Mouse (Mus musculus) intestine, embryonic 14.5 days (tissue): ENCODE results near the gene Mrps30. TPM values are rescaled to one million over a fixed set of nuclear protein-coding genes. Genes with fewer than 3 reads are reported as not detected.

Source experiments
- ATAC-seq: fragments of 200-750 bp; cut with Nextera tagmentation; replicated peaks from 2 replicates; pipeline ENCODE4 v1.8.0; 2017; ENCODE audit warnings: low read depth, moderate number of reproducible peaks, moderate TSS enrichment, moderate library complexity; ENCODE audit not compliant: low FRiP score, low TSS enrichment
- DNase-seq: peaks from one replicate; pipeline ENCODE4 v3.0.0-alpha.2; 2018; ENCODE audit warnings: low spot score
- H3K27ac ChIP-seq: fragments of 300-500 bp; sonication (generic); 2 replicates; pipeline ENCODE4 v1.5.1; 2014; ENCODE audit warnings: low read depth, mild to moderate bottlenecking, control low read depth
- H3K27me3 ChIP-seq: fragments of 300-500 bp; sonication (generic); replicated peaks from 2 replicates; pipeline ENCODE4 v1.6.1; 2014; ENCODE audit warnings: low read length, control low read depth; ENCODE audit not compliant: control insufficient read depth, insufficient read depth
- H3K36me3 ChIP-seq: fragments of 300-500 bp; sonication (generic); 2 replicates; pipeline ENCODE4 v1.6.1; 2014; ENCODE audit warnings: low read length, control low read depth; ENCODE audit not compliant: control insufficient read depth, insufficient read depth
- H3K4me1 ChIP-seq: fragments of 300-500 bp; sonication (generic); replicated peaks from 2 replicates; pipeline ENCODE4 v1.6.1; 2014; ENCODE audit warnings: low read length, control low read depth, mixed read lengths; ENCODE audit not compliant: control insufficient read depth, insufficient read depth
- H3K4me2 ChIP-seq: fragments of 300-500 bp; sonication (generic); 2 replicates; pipeline ENCODE4 v1.6.1; 2014; ENCODE audit warnings: low read length
- H3K4me3 ChIP-seq: fragments of 300-500 bp; sonication (generic); 2 replicates; pipeline ENCODE4 v1.5.1; 2014; ENCODE audit warnings: low read depth, low read length, control low read depth, mixed read lengths
- H3K9ac ChIP-seq: fragments of 300-500 bp; sonication (generic); 2 replicates; pipeline ENCODE4 v1.6.1; 2014; ENCODE audit warnings: mild to moderate bottlenecking, low read length
- H3K9me3 ChIP-seq: fragments of 300-500 bp; sonication (generic); 2 replicates; pipeline ENCODE4 v1.6.1; 2016; ENCODE audit warnings: low read length, control low read depth; ENCODE audit not compliant: control insufficient read depth
- WGBS: fragments of 180-500 bp; shearing (Covaris S2); extraction: QIAGEN DNeasy Blood & Tissue Kit; methylation state at CpG from one replicate; pipeline ENCODE4 v1.1.7; 2014; 5-methylcytosine and 5-hydroxymethylcytosine counted together
- polyA plus RNA-seq: library from polyadenylated mRNA; unstranded; fragments of >200 nt; fragmentation: Nextera tagmentation; extraction: Ambion mirVana; gene quantifications from 2 replicates; pipeline ENCODE4 v1.2.1, GENCODE M21; 2014

Gene Mrps30
- 35.8 and 37.2 TPM in 2 replicates for polyA plus RNA-seq

DNA sequence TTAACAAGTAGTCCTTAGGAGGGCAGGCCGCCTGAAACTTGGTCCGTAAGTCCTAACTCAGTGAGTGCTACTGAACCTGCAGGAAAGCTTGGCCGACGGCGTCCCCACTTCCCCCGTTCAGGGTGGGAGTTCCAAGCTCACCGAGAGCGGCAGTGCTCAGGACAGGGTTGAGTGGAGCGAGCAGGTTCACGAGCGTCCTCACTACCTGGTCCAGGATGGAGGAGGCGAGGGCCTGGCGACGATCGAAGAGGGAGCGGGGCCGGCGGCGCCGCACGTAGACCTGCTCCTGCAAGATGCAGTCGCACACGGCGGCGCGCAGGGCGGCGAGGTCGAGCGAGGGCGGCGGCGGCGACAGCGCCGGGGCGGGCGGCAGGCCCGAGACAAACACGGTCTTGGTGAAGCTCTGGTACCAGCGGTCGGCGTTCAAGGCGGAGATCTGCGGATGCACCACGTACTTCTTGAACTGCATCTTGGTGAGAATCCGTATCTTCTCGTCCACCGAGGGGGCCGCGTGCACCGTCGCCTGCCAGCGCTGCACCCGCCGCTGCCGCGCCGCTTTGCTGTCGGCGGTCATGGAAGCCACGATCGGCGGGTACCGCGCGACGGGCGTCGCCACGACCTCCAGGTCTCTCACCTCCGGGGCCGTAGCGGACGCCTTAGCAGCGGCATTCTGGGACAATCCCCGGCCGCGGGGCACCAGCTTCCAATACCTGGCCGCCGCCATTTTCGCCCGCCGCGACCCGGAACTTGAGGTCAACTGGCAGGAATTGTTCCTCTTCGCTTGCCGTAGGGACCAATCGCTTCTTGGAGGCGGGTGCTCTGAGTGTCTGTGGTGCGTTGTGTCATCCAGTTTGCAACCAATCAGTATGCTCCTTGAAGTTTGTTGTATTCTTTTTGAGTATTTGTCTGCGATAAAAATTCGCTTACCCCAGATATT is at the start of gene Mrps30, which contains the start of gene B430218F22Rik:
Mrps30 (minus strand) TSS at position 742 of the 937 bp plus-strand sequence.
B430218F22Rik (plus strand) TSS at position 120 of the 937 bp plus-strand sequence.
- Histone ChIP-seq H3K27me3 (no peaks in the 10 kb centered on the region), H3K4me3 (peak within 1 kb of the TSS; percentile 98), H3K9me3 (no peaks in the 10 kb centered on the region), H3K4me2 (peak within 1 kb of the TSS; percentile 82), H3K4me1 (peaks cover 9% of the 10 kb centered on the region), H3K36me3 (peaks cover 34% of the 10 kb centered on the region), H3K27ac (peak within 1 kb of the TSS; percentile 71), H3K9ac (peak within 1 kb of the TSS; percentile 76)
- peak; percentile 98 for DNase-seq
- under 1% methylated on average over 91 of the region's 93 CpGs for WGBS
- peak; percentile 97 for ATAC-seq

DNA sequence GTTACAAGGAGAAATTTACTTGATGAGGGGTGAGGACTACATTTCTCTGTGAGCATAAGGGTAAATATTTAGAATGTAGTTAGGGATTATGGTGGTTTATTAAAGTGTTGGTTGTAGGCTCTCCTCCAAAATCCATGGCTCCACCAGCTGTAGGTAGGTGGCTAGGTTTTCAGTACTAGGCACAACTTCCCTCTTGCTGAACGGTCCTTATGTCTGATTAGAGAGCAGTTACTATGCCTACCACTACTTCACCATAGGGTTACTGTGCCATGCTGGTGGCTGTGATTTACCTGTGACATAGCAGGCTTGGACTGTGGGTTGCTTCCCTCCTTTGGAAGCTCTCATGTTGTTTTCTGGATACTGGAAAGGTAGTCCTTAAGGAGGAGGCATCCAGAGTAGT is 33.8 kb upstream of the Mrps30 start:
- Histone ChIP-seq H3K4me1 (no peaks in the 10 kb centered on the region), H3K27me3 (no peaks in the 10 kb centered on the region), H3K27ac (no peak overlapping the region), H3K9ac (no peak overlapping the region), H3K36me3 (no peaks in the 10 kb centered on the region), H3K4me3 (no peak overlapping the region), H3K9me3 (no peaks in the 10 kb centered on the region), H3K4me2 (no peak overlapping the region)
- ATAC-seq (no peak), DNase-seq (no peak)
- WGBS, result 74% methylated on average over 1 of the region's 1 CpGs

DNA sequence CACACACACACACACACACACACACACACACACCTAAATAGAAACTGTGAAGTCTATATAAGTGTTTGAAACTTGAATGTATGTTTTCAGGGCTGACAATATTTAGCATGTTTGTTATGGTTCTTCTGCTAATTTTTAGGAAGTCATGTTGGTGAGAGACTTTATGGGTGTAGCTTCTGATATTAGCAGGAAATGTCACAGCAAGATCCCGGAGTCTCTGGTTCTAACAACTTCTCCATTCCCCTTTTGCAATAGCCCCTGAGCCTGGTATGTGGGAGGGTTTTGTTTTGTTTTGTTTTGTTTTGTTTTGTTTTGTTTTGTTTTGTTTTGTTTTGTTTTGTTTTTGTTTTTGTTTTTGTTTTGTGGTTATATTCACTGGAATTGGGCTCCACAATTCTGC is 33.4 kb upstream of the Mrps30 start:
- Histone ChIP-seq H3K9ac (no peak overlapping the region), H3K4me2 (no peak overlapping the region), H3K9me3 (no peaks in the 10 kb centered on the region), H3K27ac (no peak overlapping the region), H3K4me3 (no peak overlapping the region), H3K4me1 (no peaks in the 10 kb centered on the region), H3K36me3 (no peaks in the 10 kb centered on the region), H3K27me3 (no peaks in the 10 kb centered on the region)
- 96% methylated on average over 1 of the region's 1 CpGs for WGBS
- ATAC-seq (no peak), DNase-seq (no peak)

DNA sequence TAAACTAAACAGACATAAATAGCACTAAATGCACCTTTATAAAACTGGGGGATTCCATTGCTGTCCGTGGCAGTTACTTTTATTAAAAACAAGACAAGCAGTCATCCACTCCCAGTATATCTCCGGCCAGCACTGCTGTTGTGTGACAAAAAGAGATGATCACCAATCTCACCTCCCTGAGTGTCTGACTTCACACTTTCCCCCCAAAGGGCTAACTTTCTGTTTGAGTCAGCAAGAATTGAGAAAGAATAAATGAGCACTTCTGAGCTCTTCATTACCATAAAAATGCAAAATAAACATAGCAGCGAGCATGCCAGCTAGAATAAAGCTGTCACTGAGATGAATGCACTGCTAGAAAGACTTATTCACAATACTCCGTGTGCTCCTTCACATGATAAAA is 31.1 kb upstream of the Mrps30 start:
- ATAC-seq, result no peak
- no peaks in the 10 kb centered on the region for H3K27me3 ChIP-seq
- no peaks in the 10 kb centered on the region for H3K9me3 ChIP-seq
- WGBS, result 44% methylated on average over 4 of the region's 4 CpGs
- H3K4me3 ChIP-seq, result no peak overlapping the region
- H3K36me3 ChIP-seq, result no peaks in the 10 kb centered on the region
- no peak for DNase-seq
- H3K9ac ChIP-seq, result no peak overlapping the region
- no peak overlapping the region for H3K27ac ChIP-seq
- H3K4me1 ChIP-seq, result no peaks in the 10 kb centered on the region
- H3K4me2 ChIP-seq, result no peak overlapping the region

DNA sequence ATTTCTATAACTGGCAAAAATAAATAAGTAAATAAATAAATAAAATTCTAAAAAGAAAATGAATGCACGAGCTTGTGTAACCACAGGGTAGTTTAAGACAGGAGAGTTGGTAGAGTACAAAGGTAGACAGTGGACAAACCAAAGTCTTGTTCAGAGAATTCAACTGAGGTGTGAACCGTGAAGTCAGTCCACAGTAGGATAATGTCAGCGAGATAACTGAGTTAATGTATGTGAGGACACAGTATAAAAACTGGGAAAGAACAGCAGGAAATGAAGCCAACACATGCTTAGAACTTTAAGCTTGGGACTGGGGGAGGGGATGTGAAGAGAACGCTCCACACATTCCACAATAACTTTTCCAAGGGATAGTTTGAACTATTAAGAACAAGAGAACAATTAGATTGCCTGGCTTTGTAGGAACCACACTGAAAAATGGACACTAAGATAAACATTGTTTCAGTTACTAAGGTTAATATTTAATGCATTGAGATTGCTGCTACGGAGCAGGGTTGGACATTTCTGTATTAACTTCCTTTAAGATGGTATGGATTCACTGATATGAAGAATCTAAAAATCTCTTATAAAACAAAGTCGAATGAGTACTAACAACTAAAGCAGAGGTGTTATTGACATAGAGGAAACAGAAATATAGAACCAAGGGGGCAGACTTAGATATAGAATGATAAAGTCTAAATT is 24.4 kb upstream of the Mrps30 start:
- 60% methylated on average over 6 of the region's 6 CpGs for WGBS
- no peak overlapping the region for H3K9ac ChIP-seq
- H3K4me1 ChIP-seq, result no peaks in the 10 kb centered on the region
- no peaks in the 10 kb centered on the region for H3K9me3 ChIP-seq
- H3K27ac ChIP-seq, result no peak overlapping the region
- no peak overlapping the region for H3K4me2 ChIP-seq
- H3K4me3 ChIP-seq, result no peak overlapping the region
- no peaks in the 10 kb centered on the region for H3K36me3 ChIP-seq
- no peaks in the 10 kb centered on the region for H3K27me3 ChIP-seq
- ATAC-seq, result peak; percentile 61
- DNase-seq, result no peak

DNA sequence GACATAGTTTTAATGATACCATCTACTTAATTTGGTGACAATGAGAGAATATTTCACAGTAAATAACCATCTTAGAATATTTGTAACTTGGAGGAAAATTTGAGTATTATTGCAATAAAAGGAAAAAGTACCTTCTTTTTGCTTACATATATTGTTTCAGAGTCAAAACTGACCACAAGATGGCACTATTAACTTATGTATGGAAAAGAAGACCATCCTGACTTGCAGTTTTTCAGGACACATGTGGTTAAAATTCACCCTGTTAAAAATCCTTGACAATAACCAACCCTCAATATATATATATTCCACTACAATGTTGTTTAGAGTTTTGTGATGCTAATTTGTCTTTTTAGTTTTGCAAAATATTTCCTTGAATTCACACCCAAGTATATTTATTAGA is 16.5 kb upstream of the Mrps30 start:
- no peak for ATAC-seq
- no peak for DNase-seq

DNA sequence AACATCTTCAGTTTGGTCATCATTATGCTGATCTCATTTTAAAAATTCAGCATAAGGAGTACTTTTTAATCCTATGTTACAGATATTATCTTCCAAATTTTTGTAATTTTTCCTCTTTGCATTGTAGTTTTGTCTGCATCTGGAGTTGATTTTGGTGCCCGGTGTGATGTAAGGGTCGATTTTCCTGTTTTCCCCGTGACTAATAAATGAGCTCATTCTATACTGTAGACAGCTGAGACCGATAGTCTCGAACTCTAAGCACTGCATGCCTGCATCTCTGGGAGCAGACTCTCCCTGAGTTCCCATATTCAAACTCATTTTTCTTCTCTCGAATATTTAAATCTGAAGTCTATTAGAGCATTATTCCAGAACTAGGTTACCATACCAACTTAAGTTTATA is 13.3 kb upstream of the Mrps30 start:
- ATAC-seq, result no peak
- H3K9ac ChIP-seq, result no peak overlapping the region
- no peak for DNase-seq
- H3K4me3 ChIP-seq, result no peak overlapping the region
- H3K27ac ChIP-seq, result no peak overlapping the region
- H3K9me3 ChIP-seq, result no peaks in the 10 kb centered on the region
- no peaks in the 10 kb centered on the region for H3K27me3 ChIP-seq
- no peak overlapping the region for H3K4me2 ChIP-seq
- H3K4me1 ChIP-seq, result no peaks in the 10 kb centered on the region
- H3K36me3 ChIP-seq, result no peaks in the 10 kb centered on the region
- 82% methylated on average over 6 of the region's 6 CpGs for WGBS

More for the DNA sequence above, 16.5 kb upstream of the Mrps30 start:
- H3K4me1 ChIP-seq, result no peaks in the 10 kb centered on the region
- no peak overlapping the region for H3K9ac ChIP-seq
- no peaks in the 10 kb centered on the region for H3K9me3 ChIP-seq
- no peak overlapping the region for H3K4me2 ChIP-seq
- H3K27ac ChIP-seq, result no peak overlapping the region
- no peak overlapping the region for H3K4me3 ChIP-seq
- H3K27me3 ChIP-seq, result no peaks in the 10 kb centered on the region
- H3K36me3 ChIP-seq, result no peaks in the 10 kb centered on the region

DNA sequence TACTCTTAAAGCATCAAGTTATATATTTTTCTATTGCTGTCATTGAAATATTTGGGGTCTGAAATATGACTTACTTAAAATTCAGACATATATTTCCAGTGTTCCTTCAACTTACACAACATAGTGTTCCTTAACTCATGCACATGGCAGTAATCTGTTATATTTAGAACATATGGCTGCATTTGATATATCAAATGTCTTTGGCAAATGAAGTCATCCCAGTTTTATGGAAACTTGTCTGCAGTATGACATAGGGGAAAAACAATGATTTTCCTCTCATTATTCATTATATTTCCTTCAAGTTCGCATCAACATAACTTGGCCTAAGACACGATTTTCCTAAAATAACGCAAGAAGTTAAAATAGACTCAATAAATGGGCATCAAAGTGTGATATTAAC is 8.8 kb upstream of the Mrps30 start:
- no peak overlapping the region for H3K4me3 ChIP-seq
- ATAC-seq (no peak), DNase-seq (no peak)
- H3K27me3 ChIP-seq, result no peaks in the 10 kb centered on the region
- H3K9me3 ChIP-seq, result no peaks in the 10 kb centered on the region
- H3K4me2 ChIP-seq, result no peak overlapping the region
- no peak overlapping the region for H3K9ac ChIP-seq
- WGBS, result 79% methylated on average over 3 of the region's 3 CpGs
- no peaks in the 10 kb centered on the region for H3K36me3 ChIP-seq
- no peaks in the 10 kb centered on the region for H3K4me1 ChIP-seq
- no peak overlapping the region for H3K27ac ChIP-seq
